Mouse (Mus musculus): Measurements from ENCODE around the gene Ahnak. TPM values are rescaled to one million over a fixed set of nuclear protein-coding genes. Genes with fewer than 3 reads are reported as not detected.
"Not testable (repeated sequence)": the region's sequence is repeated elsewhere in the genome, so short reads cannot be mapped to it uniquely, and the experiment has no call there.

Gene Ahnak
- total and polyA plus RNA-seq, 2 experiments: 1.2 to 10.9 TPM

DNA sequence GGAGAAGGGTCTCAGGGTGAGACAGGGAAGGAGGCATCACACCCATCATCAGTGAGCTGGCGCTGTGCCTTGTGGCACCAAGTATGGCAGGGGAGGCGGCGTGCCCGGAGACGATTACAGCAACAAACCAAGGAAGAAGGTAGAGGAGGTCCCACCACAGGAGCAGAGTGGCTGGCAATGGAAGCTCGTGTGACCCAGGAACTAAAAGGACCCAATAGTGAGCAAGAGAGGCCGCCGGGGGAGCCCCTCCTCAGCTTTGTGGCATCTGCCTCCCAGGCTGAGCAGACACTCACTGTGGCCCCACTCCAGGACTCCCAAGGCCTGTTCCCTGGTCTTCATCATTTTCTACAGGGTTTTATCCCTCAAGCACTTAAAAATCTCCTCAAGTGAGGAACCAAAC, 23.3 kb upstream of the Ahnak start:
- 45% methylated on average over 8 of the region's 8 CpGs for WGBS
- H3K4me1 ChIP-seq (ENCODE audit: control insufficient read depth, insufficient read depth, low read length): peaks cover 11% of the 10 kb centered on the region
- H3K79me2 ChIP-seq (ENCODE audit: control insufficient read depth, insufficient read depth, low read length): peaks cover 8% of the 10 kb centered on the region; the same call in 1 of the 2 replicates
- H3K27me3 ChIP-seq (ENCODE audit: control insufficient read depth, insufficient read depth, low read length): no peaks in the 10 kb centered on the region
- H3K4me3 ChIP-seq (ENCODE audit: insufficient read depth, low read depth, low read length): peak overlapping the region; percentile 63; the same call in 1 of the 2 replicates
- H3K9ac ChIP-seq (ENCODE audit: low read depth, low read length): peak overlapping the region; percentile 54
- TF ChIP-seq POLR2A (IDR thresholded peaks at IDR 0.05; ENCODE audit: extremely low read depth, insufficient read depth, low read length) (no peak), CTCF (IDR thresholded peaks at IDR 0.05; ENCODE audit: low read depth, low read length) (no peak)
- H3K27ac ChIP-seq (replicated peaks; ENCODE audit: insufficient read depth, low read depth, low read length): peak overlapping the region; percentile 78
- peaks cover 40% of the 10 kb centered on the region for H3K36me3 ChIP-seq (ENCODE audit: control insufficient read depth, insufficient read depth, low read length)
- DNase-seq (ENCODE audit: extremely low read depth, low read depth, low spot score): no peak

DNA sequence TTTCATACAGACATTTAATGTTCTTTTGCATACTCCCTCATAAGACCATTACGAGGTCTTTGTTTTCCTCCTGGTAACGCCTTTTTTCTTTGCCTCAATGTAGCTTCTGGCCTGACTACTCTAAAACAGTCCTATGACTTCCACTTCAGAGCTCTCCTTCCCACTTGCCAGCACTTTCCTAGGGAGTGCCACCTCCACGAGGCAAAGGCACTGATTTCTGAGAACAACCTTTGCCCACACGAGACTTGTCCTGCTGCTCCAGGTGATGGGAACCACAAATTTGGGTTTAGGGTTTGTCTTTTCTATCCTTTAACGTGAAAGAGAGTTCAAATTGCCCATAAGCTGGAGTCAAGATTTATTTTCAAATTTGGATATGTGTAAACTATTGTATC, 22.9 kb upstream of the Ahnak start:
- peak overlapping the region; percentile 78 for H3K27ac ChIP-seq (replicated peaks; ENCODE audit: insufficient read depth, low read depth, low read length)
- peak overlapping the region; percentile 74 for H3K9ac ChIP-seq (ENCODE audit: low read depth, low read length)
- WGBS: 7% methylated on average over 5 of the region's 5 CpGs
- TF ChIP-seq CTCF (IDR thresholded peaks at IDR 0.05; ENCODE audit: low read depth, low read length) (no peak), POLR2A (IDR thresholded peaks at IDR 0.05; ENCODE audit: extremely low read depth, insufficient read depth, low read length) (no peak)
- DNase-seq (ENCODE audit: extremely low read depth, low read depth, low spot score): peak; percentile 71
- H3K4me1 ChIP-seq (ENCODE audit: control insufficient read depth, insufficient read depth, low read length): peaks cover 11% of the 10 kb centered on the region
- peak overlapping the region; percentile 63 for H3K4me3 ChIP-seq (ENCODE audit: insufficient read depth, low read depth, low read length)
- H3K27me3 ChIP-seq (ENCODE audit: control insufficient read depth, insufficient read depth, low read length): no peaks in the 10 kb centered on the region
- H3K36me3 ChIP-seq (ENCODE audit: control insufficient read depth, insufficient read depth, low read length): peaks cover 43% of the 10 kb centered on the region
- peaks cover 8% of the 10 kb centered on the region; the same call in 1 of the 2 replicates for H3K79me2 ChIP-seq (ENCODE audit: control insufficient read depth, insufficient read depth, low read length)

DNA sequence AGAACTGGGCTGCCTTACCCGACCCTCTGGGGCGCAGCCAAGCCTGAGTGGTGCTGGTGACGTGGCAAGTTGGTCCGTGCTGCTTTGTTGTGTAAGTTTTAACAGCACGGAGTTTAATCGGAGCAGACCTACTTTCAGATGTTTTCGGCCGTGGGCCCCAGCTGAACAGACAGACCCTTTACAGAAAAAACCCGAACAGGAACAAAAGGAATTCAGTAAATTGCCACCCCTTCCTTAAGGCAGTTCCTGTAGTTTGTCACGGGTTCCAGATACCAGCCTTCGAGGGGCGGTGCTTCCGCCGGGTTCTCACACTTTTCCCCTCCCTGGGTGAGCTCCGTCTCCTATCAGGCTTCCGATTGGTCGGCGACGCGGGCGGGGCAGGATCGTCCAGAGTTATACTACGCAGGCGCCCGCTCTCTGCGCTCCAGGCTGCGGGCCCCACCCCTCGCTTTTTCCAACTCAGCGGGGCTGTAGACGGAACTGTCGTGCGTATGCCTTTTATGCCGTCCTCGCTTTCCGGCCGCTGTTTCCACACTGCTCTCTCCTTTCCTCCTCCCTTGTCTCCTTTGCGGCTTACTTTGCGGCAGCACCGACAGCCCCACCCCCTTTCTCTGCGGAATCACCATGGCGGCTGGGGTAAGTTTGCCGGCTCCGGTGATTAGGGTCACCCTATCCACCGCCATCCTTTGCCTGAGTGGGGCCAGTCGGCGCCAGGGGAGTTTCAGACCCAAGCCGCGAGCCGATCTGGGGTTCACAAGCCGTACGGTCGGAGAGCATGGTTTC, 22.3 kb upstream of the Ahnak start, which contains the start of gene Eef1g:
TSS of gene Eef1g (plus strand) at position 452 of the 783 bp plus-strand sequence.
- H3K9ac ChIP-seq (ENCODE audit: low read depth, low read length): peak within 1 kb of the TSS; percentile 89
- under 1% methylated on average over 52 of the region's 52 CpGs for WGBS

DNA sequence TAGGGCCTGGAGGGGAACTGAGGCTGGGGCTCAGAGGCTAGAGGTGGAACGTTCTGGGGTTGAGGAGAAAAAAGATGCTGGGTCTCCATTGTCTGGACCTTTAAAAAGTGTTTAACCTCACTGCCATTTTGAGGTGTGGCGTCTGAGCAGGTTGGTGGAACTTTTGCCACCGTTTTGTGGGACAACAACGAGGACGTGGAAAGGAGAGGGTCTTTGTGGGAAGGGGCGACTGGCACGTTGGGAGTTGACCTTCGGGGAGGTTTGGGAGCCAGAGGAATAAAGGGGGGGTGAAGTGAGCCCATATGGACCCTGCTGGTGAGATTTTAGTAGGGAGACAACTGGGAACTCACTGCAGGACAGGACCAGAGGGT, 21.7 kb upstream of the Ahnak start:
- TF ChIP-seq CTCF (IDR thresholded peaks at IDR 0.05; ENCODE audit: low read depth, low read length) (no peak), POLR2A (IDR thresholded peaks at IDR 0.05; ENCODE audit: extremely low read depth, insufficient read depth, low read length) (no peak)
- H3K79me2 ChIP-seq (ENCODE audit: control insufficient read depth, insufficient read depth, low read length): peaks cover 8% of the 10 kb centered on the region; the same call in 1 of the 2 replicates
- peaks cover 16% of the 10 kb centered on the region for H3K4me1 ChIP-seq (ENCODE audit: control insufficient read depth, insufficient read depth, low read length)
- H3K9ac ChIP-seq (ENCODE audit: low read depth, low read length): peak overlapping the region; percentile 89
- H3K4me3 ChIP-seq (ENCODE audit: insufficient read depth, low read depth, low read length): peak overlapping the region; percentile 74
- peaks cover 48% of the 10 kb centered on the region for H3K36me3 ChIP-seq (ENCODE audit: control insufficient read depth, insufficient read depth, low read length)
- peak overlapping the region; percentile 40 for H3K27ac ChIP-seq (replicated peaks; ENCODE audit: insufficient read depth, low read depth, low read length)
- under 1% methylated on average over 8 of the region's 8 CpGs for WGBS
- no peaks in the 10 kb centered on the region for H3K27me3 ChIP-seq (ENCODE audit: control insufficient read depth, insufficient read depth, low read length)
- no peak for DNase-seq (ENCODE audit: extremely low read depth, low read depth, low spot score)

More for the DNA sequence above, 22.3 kb upstream of the Ahnak start, which contains the start of gene Eef1g:
- peaks cover 11% of the 10 kb centered on the region for H3K4me1 ChIP-seq (ENCODE audit: control insufficient read depth, insufficient read depth, low read length)
- TF ChIP-seq POLR2A (IDR thresholded peaks at IDR 0.05; ENCODE audit: extremely low read depth, insufficient read depth, low read length) (0 out of 2 replicates have a peak, but pooled peaks have one; percentile 49), CTCF (IDR thresholded peaks at IDR 0.05; ENCODE audit: low read depth, low read length) (no peak)
- H3K79me2 ChIP-seq (ENCODE audit: control insufficient read depth, insufficient read depth, low read length): peaks cover 8% of the 10 kb centered on the region; the same call in 1 of the 2 replicates
- DNase-seq (ENCODE audit: extremely low read depth, low read depth, low spot score): peak; percentile 97
- H3K27ac ChIP-seq (replicated peaks; ENCODE audit: insufficient read depth, low read depth, low read length): peak within 1 kb of the TSS; percentile 78
- H3K4me3 ChIP-seq (ENCODE audit: insufficient read depth, low read depth, low read length): peak within 1 kb of the TSS; percentile 74
- no peaks in the 10 kb centered on the region for H3K27me3 ChIP-seq (ENCODE audit: control insufficient read depth, insufficient read depth, low read length)
- H3K36me3 ChIP-seq (ENCODE audit: control insufficient read depth, insufficient read depth, low read length): peaks cover 44% of the 10 kb centered on the region

DNA sequence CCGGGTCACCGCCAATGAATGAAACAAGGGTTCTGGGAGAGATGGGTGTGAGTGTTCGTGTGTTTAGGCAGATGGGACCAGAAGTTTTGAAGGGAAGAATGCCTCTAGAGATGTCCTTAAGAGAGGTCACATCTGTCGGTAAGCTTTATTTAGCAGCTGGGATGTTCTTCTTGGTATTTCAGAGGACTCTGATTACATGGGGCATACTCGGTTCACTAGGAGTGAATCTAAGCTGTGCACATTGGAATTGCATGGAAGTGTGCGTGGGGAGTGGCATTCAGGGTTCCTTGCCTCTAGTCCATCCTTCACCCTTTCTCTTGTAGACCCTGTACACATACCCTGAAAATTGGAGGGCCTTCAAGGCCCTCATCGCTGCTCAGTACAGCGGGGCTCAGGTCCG, 21.2 kb upstream of the Ahnak start:
- peaks cover 8% of the 10 kb centered on the region; the same call in 1 of the 2 replicates for H3K79me2 ChIP-seq (ENCODE audit: control insufficient read depth, insufficient read depth, low read length)
- H3K9ac ChIP-seq (ENCODE audit: low read depth, low read length): peak overlapping the region; percentile 89
- H3K4me1 ChIP-seq (ENCODE audit: control insufficient read depth, insufficient read depth, low read length): peaks cover 16% of the 10 kb centered on the region
- H3K27me3 ChIP-seq (ENCODE audit: control insufficient read depth, insufficient read depth, low read length): no peaks in the 10 kb centered on the region
- TF ChIP-seq CTCF (IDR thresholded peaks at IDR 0.05; ENCODE audit: low read depth, low read length) (no peak), POLR2A (IDR thresholded peaks at IDR 0.05; ENCODE audit: extremely low read depth, insufficient read depth, low read length) (no peak)
- no peak for DNase-seq (ENCODE audit: extremely low read depth, low read depth, low spot score)
- peak overlapping the region; percentile 74 for H3K4me3 ChIP-seq (ENCODE audit: insufficient read depth, low read depth, low read length)
- H3K27ac ChIP-seq (replicated peaks; ENCODE audit: insufficient read depth, low read depth, low read length): no peak overlapping the region
- peaks cover 49% of the 10 kb centered on the region for H3K36me3 ChIP-seq (ENCODE audit: control insufficient read depth, insufficient read depth, low read length)
- 9% methylated on average over 9 of the region's 9 CpGs for WGBS

DNA sequence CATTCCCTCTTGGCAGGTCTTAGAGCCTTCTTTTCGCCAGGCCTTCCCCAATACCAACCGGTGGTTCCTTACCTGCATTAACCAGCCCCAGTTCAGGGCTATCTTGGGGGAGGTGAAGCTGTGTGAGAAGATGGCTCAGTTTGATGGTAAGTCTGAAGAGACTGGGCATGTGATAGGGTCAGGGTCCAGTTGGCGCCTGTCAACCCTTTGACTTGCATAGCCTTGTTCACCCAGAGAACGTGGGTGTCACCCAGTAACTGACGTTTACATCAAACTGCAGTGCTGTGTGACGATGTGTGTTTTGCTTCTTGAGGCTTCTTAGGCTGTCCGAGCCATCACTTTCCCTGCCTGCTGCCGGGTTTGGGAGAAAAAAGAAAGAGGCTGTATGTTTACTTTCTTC, 16.6 kb upstream of the Ahnak start:
- H3K27me3 ChIP-seq (ENCODE audit: control insufficient read depth, insufficient read depth, low read length); H3K4me3 ChIP-seq (ENCODE audit: insufficient read depth, low read depth, low read length); H3K4me1 ChIP-seq (ENCODE audit: control insufficient read depth, insufficient read depth, low read length); H3K27ac ChIP-seq (replicated peaks; ENCODE audit: insufficient read depth, low read depth, low read length); H3K9ac ChIP-seq (ENCODE audit: low read depth, low read length); H3K79me2 ChIP-seq (ENCODE audit: control insufficient read depth, insufficient read depth, low read length): not testable (repeated sequence)
- 47% methylated on average over 8 of the region's 8 CpGs for WGBS
- H3K36me3 ChIP-seq (ENCODE audit: control insufficient read depth, insufficient read depth, low read length): peaks cover 63% of the 10 kb centered on the region
- DNase-seq (ENCODE audit: extremely low read depth, low read depth, low spot score): peak; percentile 63
